Mouse (Mus musculus) limb, embryonic 15.5 days (tissue): Measurements from ENCODE around the gene Tyrp1. TPM values are rescaled to one million over a fixed set of nuclear protein-coding genes. Genes with fewer than 3 reads are reported as not detected.
A peak's percentile ranks its signal among the peaks of the same experiment; 100 is the strongest.

ENCODE experiments used
- ATAC-seq: fragments of 200-750 bp; cut with Nextera tagmentation; 2 replicates; pipeline ENCODE4 v1.8.0; 2017; ENCODE audit warnings: low read depth, moderate TSS enrichment; ENCODE audit not compliant: insufficient number of reproducible peaks, low FRiP score, low TSS enrichment
- H3K27ac ChIP-seq: fragments of 300-500 bp; sonication (generic); 2 replicates; pipeline ENCODE4 v1.5.1; 2015; ENCODE audit warnings: moderate library complexity, mild to moderate bottlenecking, inconsistent platforms
- H3K27me3 ChIP-seq: fragments of 300-500 bp; sonication (generic); 2 replicates; pipeline ENCODE4 v1.6.1; 2015; ENCODE audit warnings: inconsistent platforms
- H3K36me3 ChIP-seq: fragments of 300-500 bp; sonication (generic); 2 replicates; pipeline ENCODE4 v1.6.1; 2015; ENCODE audit warnings: inconsistent platforms
- H3K4me1 ChIP-seq: fragments of 300-500 bp; sonication (generic); 2 replicates; pipeline ENCODE4 v1.6.1; 2015; ENCODE audit warnings: inconsistent platforms
- H3K4me2 ChIP-seq: fragments of 300-500 bp; sonication (generic); 2 replicates; pipeline ENCODE4 v1.6.1; 2015; ENCODE audit warnings: mild to moderate bottlenecking, inconsistent platforms
- H3K4me3 ChIP-seq: fragments of 300-500 bp; sonication (generic); 2 replicates; pipeline ENCODE4 v1.5.1; 2015; ENCODE audit warnings: mild to moderate bottlenecking, inconsistent platforms
- H3K9ac ChIP-seq: fragments of 300-500 bp; sonication (generic); 2 replicates; pipeline ENCODE4 v1.6.1; 2015; ENCODE audit warnings: inconsistent platforms
- H3K9me3 ChIP-seq: fragments of 300-500 bp; sonication (generic); 2 replicates; pipeline ENCODE4 v1.6.1; 2016; ENCODE audit warnings: inconsistent platforms
- WGBS: fragments of 180-500 bp; shearing (Covaris S2); methylation state at CpG from one replicate; pipeline ENCODE4 v1.1.7; 2015; 5-methylcytosine and 5-hydroxymethylcytosine counted together
- polyA plus RNA-seq: library from polyadenylated mRNA; unstranded; fragments of >200 nt; fragmentation: Nextera tagmentation; extraction: Ambion mirVana; gene quantifications from 2 replicates; pipeline ENCODE4 v1.2.1, GENCODE M21; 2015

Tyrp1 gene
- polyA plus RNA-seq, 1 experiment from 2014 or later, result 0.49 TPM

GRCm38 (mm10) chr4:80863906-80864305 is 30.0 kb downstream of the Tyrp1 start:
- ATAC-seq, result no peak
- Histone ChIP-seq H3K27me3 (no peaks in the 10 kb centered on the region), H3K9me3 (no peaks in the 10 kb centered on the region), H3K27ac (no peak overlapping the region), H3K4me3 (no peak overlapping the region), H3K4me1 (peaks cover 6% of the 10 kb centered on the region), H3K36me3 (no peaks in the 10 kb centered on the region), H3K4me2 (no peak overlapping the region), H3K9ac (no peak overlapping the region)
- 59% methylated on average over 7 of the region's 7 CpGs for WGBS

GRCm38 (mm10) chr4:80864511-80864922 is 30.6 kb downstream of the Tyrp1 start:
- ATAC-seq, result no peak
- Histone ChIP-seq H3K4me2 (peak overlapping the region; percentile 56), H3K4me1 (peaks cover 6% of the 10 kb centered on the region), H3K9me3 (no peaks in the 10 kb centered on the region), H3K4me3 (peak overlapping the region; percentile 35), H3K9ac (no peak overlapping the region), H3K27me3 (no peaks in the 10 kb centered on the region), H3K27ac (no peak overlapping the region), H3K36me3 (no peaks in the 10 kb centered on the region)
- WGBS, result 1% methylated on average over 17 of the region's 17 CpGs

- H3K9me3 ChIP-seq, result no peaks in the 10 kb centered on the region
- 9% methylated on average over 5 of the region's 5 CpGs for WGBS
- H3K27ac ChIP-seq, result no peak overlapping the region
- no peak overlapping the region for H3K9ac ChIP-seq
- H3K4me1 ChIP-seq, result peaks cover 6% of the 10 kb centered on the region
- H3K27me3 ChIP-seq, result no peaks in the 10 kb centered on the region
- ATAC-seq, result no peak
- H3K4me2 ChIP-seq, result no peak overlapping the region
- no peaks in the 10 kb centered on the region for H3K36me3 ChIP-seq
- no peak overlapping the region for H3K4me3 ChIP-seq
These were observed 32.1 kb downstream of the Tyrp1 start for GRCm38 (mm10) chr4:80866065-80866464.

- no peaks in the 10 kb centered on the region for H3K36me3 ChIP-seq
- no peak overlapping the region for H3K27ac ChIP-seq
- ATAC-seq, result no peak
- H3K4me3 ChIP-seq, result no peak overlapping the region
- peaks cover 6% of the 10 kb centered on the region for H3K4me1 ChIP-seq
- H3K9me3 ChIP-seq, result no peaks in the 10 kb centered on the region
- no peak overlapping the region for H3K9ac ChIP-seq
- no peaks in the 10 kb centered on the region for H3K27me3 ChIP-seq
- H3K4me2 ChIP-seq, result no peak overlapping the region
- 50% methylated on average over 2 of the region's 2 CpGs for WGBS
These were observed 35.7 kb downstream of the Tyrp1 start for GRCm38 (mm10) chr4:80869598-80869997.

GRCm38 (mm10) chr4:80872847-80873644 is 39.1 kb downstream of the Tyrp1 start:
- no peak for ATAC-seq
- Histone ChIP-seq H3K27ac (no peak overlapping the region), H3K4me3 (no peak overlapping the region), H3K9me3 (no peaks in the 10 kb centered on the region), H3K4me2 (no peak overlapping the region), H3K9ac (no peak overlapping the region), H3K36me3 (no peaks in the 10 kb centered on the region), H3K4me1 (peaks cover 3% of the 10 kb centered on the region; the same call in 1 of the 2 replicates), H3K27me3 (no peaks in the 10 kb centered on the region)
- 40% methylated on average over 6 of the region's 6 CpGs for WGBS

- H3K27ac ChIP-seq, result no peak overlapping the region
These were observed 40.4 kb downstream of the Tyrp1 start for GRCm38 (mm10) chr4:80874121-80874859.

GRCm38 (mm10) chr4:80875055-80875454 is 41.1 kb downstream of the Tyrp1 start:
- no peak for ATAC-seq
- WGBS, result 28% methylated on average over 4 of the region's 4 CpGs

More at GRCm38 (mm10) chr4:80874121-80874859, 40.4 kb downstream of the Tyrp1 start:
- Histone ChIP-seq H3K9ac (no peak overlapping the region), H3K36me3 (no peaks in the 10 kb centered on the region), H3K27me3 (no peaks in the 10 kb centered on the region), H3K9me3 (no peaks in the 10 kb centered on the region), H3K4me1 (peaks cover 3% of the 10 kb centered on the region; the same call in 1 of the 2 replicates), H3K4me2 (no peak overlapping the region), H3K4me3 (no peak overlapping the region)
- no peak for ATAC-seq
- 56% methylated on average over 5 of the region's 5 CpGs for WGBS

GRCm38 (mm10) chr4:80881996-80882599 is 48.2 kb downstream of the Tyrp1 start:
- Histone ChIP-seq H3K9ac (no peak overlapping the region), H3K27ac (no peak overlapping the region), H3K27me3 (no peaks in the 10 kb centered on the region), H3K4me1 (0 out of 2 replicates have a peak, but pooled peaks cover 2% of the 10 kb centered on the region), H3K4me2 (no peak overlapping the region), H3K9me3 (no peaks in the 10 kb centered on the region), H3K36me3 (no peaks in the 10 kb centered on the region), H3K4me3 (no peak overlapping the region)
- WGBS, result 61% methylated on average over 1 of the region's 1 CpGs
- no peak for ATAC-seq

More at GRCm38 (mm10) chr4:80875055-80875454, 41.1 kb downstream of the Tyrp1 start:
- Histone ChIP-seq H3K4me3 (no peak overlapping the region), H3K4me2 (no peak overlapping the region), H3K36me3 (no peaks in the 10 kb centered on the region), H3K9me3 (no peaks in the 10 kb centered on the region), H3K9ac (no peak overlapping the region), H3K27ac (0 out of 2 replicates have a peak overlapping the region, but pooled peaks have one; percentile 33), H3K4me1 (peaks cover 3% of the 10 kb centered on the region; the same call in 1 of the 2 replicates), H3K27me3 (no peaks in the 10 kb centered on the region)

GRCm38 (mm10) chr4:80886631-80887030 is 52.7 kb downstream of the Tyrp1 start:
- WGBS, result 72% methylated on average over 4 of the region's 4 CpGs
- no peak overlapping the region for H3K4me2 ChIP-seq
- H3K27me3 ChIP-seq, result no peaks in the 10 kb centered on the region
- H3K4me1 ChIP-seq, result 0 out of 2 replicates have a peak, but pooled peaks cover 2% of the 10 kb centered on the region
- H3K27ac ChIP-seq, result no peak overlapping the region
- no peak for ATAC-seq
- H3K9ac ChIP-seq, result no peak overlapping the region
- H3K4me3 ChIP-seq, result no peak overlapping the region
- no peaks in the 10 kb centered on the region for H3K9me3 ChIP-seq
- no peaks in the 10 kb centered on the region for H3K36me3 ChIP-seq

GRCm38 (mm10) chr4:80891004-80891403 is 57.1 kb downstream of the Tyrp1 start:
- Histone ChIP-seq H3K4me3 (no peak overlapping the region), H3K9ac (no peak overlapping the region), H3K4me2 (no peak overlapping the region), H3K9me3 (no peaks in the 10 kb centered on the region), H3K27ac (no peak overlapping the region), H3K4me1 (no peaks in the 10 kb centered on the region), H3K36me3 (no peaks in the 10 kb centered on the region), H3K27me3 (no peaks in the 10 kb centered on the region)
- 88% methylated on average over 6 of the region's 6 CpGs for WGBS
- no peak for ATAC-seq

GRCm38 (mm10) chr4:80895278-80895894 is 61.5 kb downstream of the Tyrp1 start:
- Histone ChIP-seq H3K36me3 (no peaks in the 10 kb centered on the region), H3K4me2 (no peak overlapping the region), H3K27me3 (no peaks in the 10 kb centered on the region), H3K4me1 (no peaks in the 10 kb centered on the region), H3K4me3 (no peak overlapping the region), H3K9me3 (no peaks in the 10 kb centered on the region), H3K9ac (no peak overlapping the region), H3K27ac (no peak overlapping the region)
- no peak for ATAC-seq
- 66% methylated on average over 4 of the region's 4 CpGs for WGBS
